Mouse (Mus musculus): Measurements from ENCODE around the gene Unc79. TPM values are rescaled to one million over a fixed set of nuclear protein-coding genes. Genes with fewer than 3 reads are reported as not detected.

Unc79 gene
- total and polyA plus RNA-seq, 2 experiments from 2014 or later: 6.7 to 39.5 TPM

DNA sequence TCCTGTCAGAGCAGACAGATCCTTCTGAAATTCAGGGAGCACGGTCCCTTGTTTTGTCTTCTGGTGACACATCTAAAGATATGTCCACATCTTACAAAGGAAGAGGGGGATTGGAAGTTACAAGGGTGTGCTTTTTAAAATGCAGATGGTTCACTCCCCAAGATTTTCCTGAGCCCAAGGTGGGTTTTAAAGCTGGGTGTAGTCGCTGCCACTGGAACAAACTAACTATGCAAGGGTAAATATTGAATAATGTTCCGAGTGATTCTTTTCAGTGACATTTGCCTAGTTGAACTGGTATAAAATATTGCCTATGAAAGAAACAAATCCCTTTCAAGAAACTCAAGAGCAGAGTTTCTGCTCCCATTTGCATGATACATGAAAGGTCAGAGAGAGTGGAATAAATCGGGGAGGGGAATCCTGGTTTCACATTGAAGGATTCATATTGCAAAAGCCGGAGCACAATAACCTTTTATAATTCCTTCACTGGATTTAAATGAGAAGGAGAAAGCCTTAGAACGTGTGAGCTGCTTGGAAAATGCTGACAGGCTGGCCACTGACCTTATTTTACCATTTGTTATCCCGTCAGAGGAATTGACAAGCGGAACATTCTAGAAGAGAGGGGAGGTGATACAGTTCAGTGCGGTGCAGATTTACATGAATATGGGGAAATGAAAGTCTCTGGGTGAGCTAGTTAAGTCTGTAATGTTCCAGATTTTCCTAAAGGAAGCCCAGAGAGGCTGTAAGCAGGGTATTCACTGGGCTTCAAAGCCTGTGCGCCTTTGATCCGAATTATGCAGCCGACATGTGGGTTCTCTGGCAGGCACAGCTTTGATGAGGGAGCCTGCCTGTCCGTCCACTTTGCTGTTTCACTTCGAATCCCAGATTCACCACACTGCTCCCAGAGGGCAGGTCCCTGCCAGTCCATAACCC, 215.7 kb downstream of the Unc79 start:
- Histone ChIP-seq H3K27ac (ENCODE audit: low read depth, low read length) (peak overlapping the region; percentile 20), H3K9me3 (ENCODE audit: low read length) (no peaks in the 10 kb centered on the region), H3K36me3 (ENCODE audit: insufficient read depth, low read length) (peaks cover 22% of the 10 kb centered on the region), H3K4me3 (ENCODE audit: low read depth, low read length) (no peak overlapping the region), H3K9ac (replicated peaks; ENCODE audit: low read length, poor library complexity, severe bottlenecking) (no peak overlapping the region), H3K4me2 (ENCODE audit: low read depth, low read length, poor library complexity, severe bottlenecking) (no peak overlapping the region), H3K27me3 (ENCODE audit: insufficient read depth, low read length) (no peaks in the 10 kb centered on the region), H3K4me1 (ENCODE audit: insufficient read depth, low read length) (0 out of 2 replicates have a peak, but pooled peaks cover 3% of the 10 kb centered on the region)
- 15% methylated on average over 14 of the region's 14 CpGs for WGBS
- TF ChIP-seq CTCF (IDR thresholded peaks at IDR 0.05): no peak
- ATAC-seq (ENCODE audit: low FRiP score) (peak; percentile 62; the same call in 1 of the 2 replicates), DNase-seq (ENCODE audit: low spot score) (peak; percentile 32)

- H3K4me2 ChIP-seq (ENCODE audit: low read depth, low read length, poor library complexity, severe bottlenecking): no peak overlapping the region
- ATAC-seq (ENCODE audit: low FRiP score): no peak
- no peaks in the 10 kb centered on the region for H3K27me3 ChIP-seq (ENCODE audit: insufficient read depth, low read length)
- peaks cover 23% of the 10 kb centered on the region for H3K36me3 ChIP-seq (ENCODE audit: insufficient read depth, low read length)
- no peak overlapping the region for H3K9ac ChIP-seq (replicated peaks; ENCODE audit: low read length, poor library complexity, severe bottlenecking)
- 0 out of 2 replicates have a peak, but pooled peaks cover 3% of the 10 kb centered on the region for H3K4me1 ChIP-seq (ENCODE audit: insufficient read depth, low read length)
- 82% methylated on average over 12 of the region's 12 CpGs for WGBS
- no peak overlapping the region for H3K4me3 ChIP-seq (ENCODE audit: low read depth, low read length)
- no peak overlapping the region for H3K27ac ChIP-seq (ENCODE audit: low read depth, low read length)
- TF ChIP-seq CTCF (IDR thresholded peaks at IDR 0.05): no peak
- H3K9me3 ChIP-seq (ENCODE audit: low read length): no peaks in the 10 kb centered on the region
- no peak for DNase-seq (ENCODE audit: low spot score)
These were observed 220.2 kb downstream of the Unc79 start for GRCm38 (mm10) chr12:103168892-103169291.

DNA sequence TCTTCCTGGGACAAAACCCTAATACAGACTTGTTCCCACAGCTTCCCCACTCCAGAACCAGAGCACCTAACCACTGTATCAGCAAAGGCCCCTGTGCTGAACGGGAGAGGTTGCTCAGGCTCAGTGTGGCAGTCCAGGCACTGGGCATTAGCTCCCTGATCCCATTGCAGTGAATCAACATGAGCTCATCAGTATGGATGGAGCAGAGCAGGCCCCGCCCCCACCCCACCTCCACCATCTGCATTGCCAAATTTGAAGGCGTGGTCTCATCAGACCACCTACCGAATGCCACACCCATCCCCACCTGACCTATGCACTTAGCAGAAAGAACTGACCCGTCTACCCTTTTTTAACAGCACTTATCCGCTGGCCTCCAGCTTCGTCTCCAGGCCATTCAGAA, 234.4 kb downstream of the Unc79 start:
- Histone ChIP-seq H3K36me3 (ENCODE audit: insufficient read depth, low read length) (peaks cover 21% of the 10 kb centered on the region), H3K4me2 (ENCODE audit: low read depth, low read length, poor library complexity, severe bottlenecking) (no peak overlapping the region), H3K27ac (ENCODE audit: low read depth, low read length) (no peak overlapping the region), H3K9me3 (ENCODE audit: low read length) (no peaks in the 10 kb centered on the region), H3K9ac (replicated peaks; ENCODE audit: low read length, poor library complexity, severe bottlenecking) (no peak overlapping the region), H3K27me3 (ENCODE audit: insufficient read depth, low read length) (no peaks in the 10 kb centered on the region), H3K4me3 (ENCODE audit: low read depth, low read length) (no peak overlapping the region), H3K4me1 (ENCODE audit: insufficient read depth, low read length) (no peaks in the 10 kb centered on the region)
- DNase-seq (ENCODE audit: low spot score) (no peak), ATAC-seq (ENCODE audit: low FRiP score) (no peak)
- WGBS: 29% methylated on average over 7 of the region's 7 CpGs
- TF ChIP-seq CTCF (IDR thresholded peaks at IDR 0.05): no peak

GRCm38 (mm10) chr12:103187020-103187419, 238.4 kb downstream of the Unc79 start:
- Histone ChIP-seq H3K9me3 (ENCODE audit: low read length) (no peaks in the 10 kb centered on the region), H3K27ac (ENCODE audit: low read depth, low read length) (no peak overlapping the region), H3K4me1 (ENCODE audit: insufficient read depth, low read length) (no peaks in the 10 kb centered on the region), H3K9ac (replicated peaks; ENCODE audit: low read length, poor library complexity, severe bottlenecking) (no peak overlapping the region), H3K4me3 (ENCODE audit: low read depth, low read length) (no peak overlapping the region), H3K27me3 (ENCODE audit: insufficient read depth, low read length) (no peaks in the 10 kb centered on the region), H3K36me3 (ENCODE audit: insufficient read depth, low read length) (peaks cover 8% of the 10 kb centered on the region), H3K4me2 (ENCODE audit: low read depth, low read length, poor library complexity, severe bottlenecking) (no peak overlapping the region)
- ATAC-seq (ENCODE audit: low FRiP score) (no peak), DNase-seq (ENCODE audit: low spot score) (no peak)
- TF ChIP-seq CTCF (IDR thresholded peaks at IDR 0.05): no peak
- 88% methylated on average over 7 of the region's 7 CpGs for WGBS

DNA sequence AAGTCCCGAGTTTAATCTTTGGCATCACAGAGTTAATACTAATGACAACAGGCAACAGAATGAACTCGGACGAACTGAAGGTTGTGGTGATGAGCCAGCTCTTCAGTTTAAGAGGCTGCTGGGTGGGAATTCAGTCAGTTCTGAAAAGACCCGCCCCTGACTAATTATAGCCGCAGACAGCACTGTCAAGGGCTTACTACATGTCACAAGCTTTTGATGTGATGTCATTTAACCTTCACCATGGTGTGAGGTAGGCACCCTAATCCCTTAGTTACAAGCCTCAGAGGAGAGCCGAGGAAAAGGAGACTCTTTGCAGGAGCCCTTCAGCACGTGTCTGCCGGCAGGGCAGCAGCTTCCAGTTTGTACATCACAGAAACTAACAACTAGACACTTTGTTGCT, 239.6 kb downstream of the Unc79 start:
- WGBS: 41% methylated on average over 8 of the region's 8 CpGs
- Histone ChIP-seq H3K4me1 (ENCODE audit: insufficient read depth, low read length) (no peaks in the 10 kb centered on the region), H3K27ac (ENCODE audit: low read depth, low read length) (no peak overlapping the region), H3K9ac (replicated peaks; ENCODE audit: low read length, poor library complexity, severe bottlenecking) (no peak overlapping the region), H3K9me3 (ENCODE audit: low read length) (no peaks in the 10 kb centered on the region), H3K4me2 (ENCODE audit: low read depth, low read length, poor library complexity, severe bottlenecking) (no peak overlapping the region), H3K27me3 (ENCODE audit: insufficient read depth, low read length) (no peaks in the 10 kb centered on the region), H3K36me3 (ENCODE audit: insufficient read depth, low read length) (peaks cover 6% of the 10 kb centered on the region; the same call in 1 of the 2 replicates), H3K4me3 (ENCODE audit: low read depth, low read length) (no peak overlapping the region)
- no peak for TF ChIP-seq CTCF (IDR thresholded peaks at IDR 0.05)
- no peak for DNase-seq (ENCODE audit: low spot score)
- ATAC-seq (ENCODE audit: low FRiP score): no peak

- WGBS: 61% methylated on average over 12 of the region's 12 CpGs
- Histone ChIP-seq H3K27ac (ENCODE audit: low read depth, low read length) (no peak overlapping the region), H3K4me3 (ENCODE audit: low read depth, low read length) (no peak overlapping the region), H3K27me3 (ENCODE audit: insufficient read depth, low read length) (no peaks in the 10 kb centered on the region), H3K4me2 (ENCODE audit: low read depth, low read length, poor library complexity, severe bottlenecking) (no peak overlapping the region), H3K9me3 (ENCODE audit: low read length) (no peaks in the 10 kb centered on the region), H3K36me3 (ENCODE audit: insufficient read depth, low read length) (peaks cover 3% of the 10 kb centered on the region; the same call in 1 of the 2 replicates), H3K9ac (replicated peaks; ENCODE audit: low read length, poor library complexity, severe bottlenecking) (no peak overlapping the region), H3K4me1 (ENCODE audit: insufficient read depth, low read length) (no peaks in the 10 kb centered on the region)
- ATAC-seq (ENCODE audit: low FRiP score) (no peak), DNase-seq (ENCODE audit: low spot score) (peak; percentile 38)
- no peak for TF ChIP-seq CTCF (IDR thresholded peaks at IDR 0.05)
These were observed 241.1 kb downstream of the Unc79 start for GRCm38 (mm10) chr12:103189771-103190170.
